Mouse (Mus musculus): ENCODE results near the gene P2ry6. TPM values are rescaled to one million over a fixed set of nuclear protein-coding genes. Genes with fewer than 3 reads are reported as not detected.

P2ry6 gene
- polyA plus RNA-seq, 1 experiment from 2014 or later = 2.9 TPM

DNA sequence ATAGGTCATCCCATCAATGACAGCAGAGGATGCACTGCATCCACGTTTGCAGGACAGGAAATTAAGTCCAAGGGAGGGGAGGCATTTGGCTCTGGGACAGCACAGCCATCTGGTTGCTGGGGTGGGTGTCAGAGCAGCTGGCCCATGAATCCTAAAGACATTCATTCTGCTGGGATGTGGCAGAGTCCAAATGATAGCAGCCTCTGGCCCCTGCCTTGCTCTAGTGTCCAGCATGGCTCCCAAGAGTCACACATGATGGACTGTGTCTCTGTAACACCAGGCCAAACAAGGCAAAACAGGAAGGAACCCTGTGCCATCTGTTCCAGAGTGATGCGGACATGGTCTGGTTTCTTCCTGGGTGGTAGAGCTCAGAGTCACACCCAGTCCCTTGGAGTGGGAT, 22.5 kb downstream of the P2ry6 start:
- ATAC-seq = no peak
- H3K4me1 ChIP-seq (replicated peaks; ENCODE audit: control insufficient read depth, insufficient read depth, low read length) = no peaks in the 10 kb centered on the region
- H3K36me3 ChIP-seq (ENCODE audit: control insufficient read depth, insufficient read depth) = no peaks in the 10 kb centered on the region
- 68% methylated on average over 2 of the region's 2 CpGs for WGBS
- H3K9ac ChIP-seq (replicated peaks; ENCODE audit: low read depth, low read length) = no peak overlapping the region
- no peak overlapping the region for H3K4me3 ChIP-seq (replicated peaks; ENCODE audit: low read length)
- no peak overlapping the region for H3K27ac ChIP-seq (ENCODE audit: low read length)
- no peak overlapping the region for H3K4me2 ChIP-seq (ENCODE audit: low read length)
- no peaks in the 10 kb centered on the region for H3K9me3 ChIP-seq (ENCODE audit: control insufficient read depth, low read length)
- no peaks in the 10 kb centered on the region for H3K27me3 ChIP-seq (replicated peaks; ENCODE audit: control insufficient read depth, insufficient read depth, low read length)

DNA sequence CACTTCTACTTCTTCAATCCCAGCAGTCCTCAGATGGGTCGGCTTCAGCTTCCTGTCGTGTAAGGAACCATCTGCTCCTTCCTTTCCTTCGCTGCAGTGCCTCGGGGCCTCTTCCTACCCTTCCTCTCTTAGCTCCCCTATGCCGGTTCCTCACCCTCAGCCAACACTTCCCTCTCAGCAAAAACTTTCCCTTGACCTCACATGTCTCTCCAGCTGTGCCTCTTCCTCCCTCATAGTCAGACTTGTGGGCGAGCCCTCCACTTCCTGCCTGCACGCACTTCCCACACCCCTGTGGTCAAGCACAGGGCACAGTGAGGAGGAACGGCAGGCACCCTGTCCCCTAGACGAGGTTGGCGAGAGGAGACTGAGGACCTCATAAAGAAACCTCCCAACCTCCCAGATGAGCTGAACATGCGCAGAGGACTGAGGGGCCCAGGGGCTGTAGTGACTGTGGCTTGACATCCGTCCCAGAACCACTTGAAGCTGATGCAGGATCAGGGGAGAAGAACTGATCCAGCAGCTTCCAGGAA, 23.9 kb downstream of the P2ry6 start:
- 76% methylated on average over 12 of the region's 12 CpGs for WGBS
- Histone ChIP-seq H3K36me3 (ENCODE audit: control insufficient read depth, insufficient read depth) (no peaks in the 10 kb centered on the region), H3K9me3 (ENCODE audit: control insufficient read depth, low read length) (no peaks in the 10 kb centered on the region)

DNA sequence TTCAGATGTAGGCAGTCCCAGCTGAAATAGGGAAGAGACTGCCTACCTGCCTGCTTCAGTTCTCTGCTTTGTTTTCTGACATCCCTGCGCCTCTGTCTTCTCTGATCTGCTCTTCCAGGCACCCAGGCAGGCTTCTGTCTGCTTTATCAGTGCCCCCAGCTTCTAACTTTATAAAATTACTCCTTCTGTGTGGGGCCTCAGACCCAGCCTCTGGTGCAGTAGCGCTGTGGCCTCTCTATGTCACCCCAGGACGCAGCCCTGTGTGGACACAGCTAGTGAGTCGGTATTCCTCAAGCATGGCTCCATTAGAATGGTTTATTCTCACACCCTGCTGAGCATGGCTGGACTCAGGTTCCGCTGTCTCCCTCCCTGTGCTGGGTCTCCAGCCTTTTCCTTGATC, 24.4 kb downstream of the P2ry6 start:
- no peak for ATAC-seq
- no peaks in the 10 kb centered on the region for H3K4me1 ChIP-seq (replicated peaks; ENCODE audit: control insufficient read depth, insufficient read depth, low read length)
- H3K4me2 ChIP-seq (ENCODE audit: low read length) = no peak overlapping the region
- 64% methylated on average over 5 of the region's 5 CpGs for WGBS
- H3K36me3 ChIP-seq (ENCODE audit: control insufficient read depth, insufficient read depth) = no peaks in the 10 kb centered on the region
- no peak overlapping the region for H3K9ac ChIP-seq (replicated peaks; ENCODE audit: low read depth, low read length)
- H3K9me3 ChIP-seq (ENCODE audit: control insufficient read depth, low read length) = no peaks in the 10 kb centered on the region
- H3K27ac ChIP-seq (ENCODE audit: low read length) = no peak overlapping the region
- no peak overlapping the region for H3K4me3 ChIP-seq (replicated peaks; ENCODE audit: low read length)
- H3K27me3 ChIP-seq (replicated peaks; ENCODE audit: control insufficient read depth, insufficient read depth, low read length) = no peaks in the 10 kb centered on the region

More for the DNA sequence above, 23.9 kb downstream of the P2ry6 start:
- no peak for ATAC-seq
- Histone ChIP-seq H3K4me1 (replicated peaks; ENCODE audit: control insufficient read depth, insufficient read depth, low read length) (no peaks in the 10 kb centered on the region), H3K27me3 (replicated peaks; ENCODE audit: control insufficient read depth, insufficient read depth, low read length) (no peaks in the 10 kb centered on the region), H3K4me2 (ENCODE audit: low read length) (no peak overlapping the region), H3K9ac (replicated peaks; ENCODE audit: low read depth, low read length) (no peak overlapping the region), H3K27ac (ENCODE audit: low read length) (no peak overlapping the region), H3K4me3 (replicated peaks; ENCODE audit: low read length) (no peak overlapping the region)

DNA sequence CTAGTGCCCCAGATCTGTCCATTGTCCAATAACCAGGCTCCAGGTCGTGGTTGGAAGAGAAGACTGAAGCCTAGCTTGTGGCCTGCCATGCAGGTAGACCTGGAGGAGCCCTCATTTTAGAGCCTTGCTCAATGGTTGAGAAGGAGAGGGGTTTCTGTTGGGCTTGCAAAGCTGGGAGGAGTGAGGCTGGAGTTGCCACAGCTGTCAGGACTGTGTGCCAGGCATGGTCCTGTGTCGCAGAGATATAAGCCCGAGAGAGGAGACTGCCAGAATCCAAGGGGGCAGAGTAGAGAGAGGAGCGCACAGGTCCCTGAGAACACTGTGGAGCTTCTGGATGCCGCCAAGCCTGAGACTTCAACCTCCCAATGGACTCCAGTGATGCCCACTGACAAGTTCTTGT, 29.7 kb downstream of the P2ry6 start:
- 90% methylated on average over 5 of the region's 5 CpGs for WGBS
- H3K4me3 ChIP-seq (replicated peaks; ENCODE audit: low read length) = no peak overlapping the region
- H3K27ac ChIP-seq (ENCODE audit: low read length) = no peak overlapping the region
- ATAC-seq = no peak
- peaks cover 15% of the 10 kb centered on the region for H3K4me1 ChIP-seq (replicated peaks; ENCODE audit: control insufficient read depth, insufficient read depth, low read length)
- H3K27me3 ChIP-seq (replicated peaks; ENCODE audit: control insufficient read depth, insufficient read depth, low read length) = no peaks in the 10 kb centered on the region
- no peak overlapping the region for H3K4me2 ChIP-seq (ENCODE audit: low read length)
- H3K9ac ChIP-seq (replicated peaks; ENCODE audit: low read depth, low read length) = no peak overlapping the region
- no peaks in the 10 kb centered on the region for H3K9me3 ChIP-seq (ENCODE audit: control insufficient read depth, low read length)
- no peaks in the 10 kb centered on the region for H3K36me3 ChIP-seq (ENCODE audit: control insufficient read depth, insufficient read depth)

DNA sequence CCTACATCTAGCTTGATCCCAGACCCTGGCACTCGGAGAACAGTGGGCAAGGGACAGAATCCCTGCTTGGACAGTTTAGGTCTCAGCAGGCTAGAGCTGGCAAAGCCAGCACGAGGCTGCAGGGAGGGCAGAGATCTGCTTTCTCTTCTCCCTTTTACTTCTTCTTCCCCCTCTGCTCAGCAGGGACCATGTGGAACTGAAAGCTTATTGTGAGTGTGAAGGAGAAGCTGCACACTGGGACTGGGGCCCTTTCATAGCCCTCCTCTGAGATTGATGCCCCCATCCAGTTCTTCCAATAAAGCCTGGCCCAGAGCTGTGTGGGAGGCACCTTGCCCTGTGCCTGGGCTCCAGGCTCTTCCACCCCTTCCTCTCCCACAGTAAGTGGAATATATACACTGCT, 30.1 kb downstream of the P2ry6 start:
- H3K27ac ChIP-seq (ENCODE audit: low read length) = no peak overlapping the region
- no peaks in the 10 kb centered on the region for H3K27me3 ChIP-seq (replicated peaks; ENCODE audit: control insufficient read depth, insufficient read depth, low read length)
- no peaks in the 10 kb centered on the region for H3K36me3 ChIP-seq (ENCODE audit: control insufficient read depth, insufficient read depth)
- H3K4me1 ChIP-seq (replicated peaks; ENCODE audit: control insufficient read depth, insufficient read depth, low read length) = peaks cover 15% of the 10 kb centered on the region
- no peak overlapping the region for H3K4me3 ChIP-seq (replicated peaks; ENCODE audit: low read length)
- H3K9ac ChIP-seq (replicated peaks; ENCODE audit: low read depth, low read length) = no peak overlapping the region
- no peak for ATAC-seq
- no peaks in the 10 kb centered on the region for H3K9me3 ChIP-seq (ENCODE audit: control insufficient read depth, low read length)
- H3K4me2 ChIP-seq (ENCODE audit: low read length) = no peak overlapping the region
- WGBS = 64% methylated on average over 2 of the region's 2 CpGs

DNA sequence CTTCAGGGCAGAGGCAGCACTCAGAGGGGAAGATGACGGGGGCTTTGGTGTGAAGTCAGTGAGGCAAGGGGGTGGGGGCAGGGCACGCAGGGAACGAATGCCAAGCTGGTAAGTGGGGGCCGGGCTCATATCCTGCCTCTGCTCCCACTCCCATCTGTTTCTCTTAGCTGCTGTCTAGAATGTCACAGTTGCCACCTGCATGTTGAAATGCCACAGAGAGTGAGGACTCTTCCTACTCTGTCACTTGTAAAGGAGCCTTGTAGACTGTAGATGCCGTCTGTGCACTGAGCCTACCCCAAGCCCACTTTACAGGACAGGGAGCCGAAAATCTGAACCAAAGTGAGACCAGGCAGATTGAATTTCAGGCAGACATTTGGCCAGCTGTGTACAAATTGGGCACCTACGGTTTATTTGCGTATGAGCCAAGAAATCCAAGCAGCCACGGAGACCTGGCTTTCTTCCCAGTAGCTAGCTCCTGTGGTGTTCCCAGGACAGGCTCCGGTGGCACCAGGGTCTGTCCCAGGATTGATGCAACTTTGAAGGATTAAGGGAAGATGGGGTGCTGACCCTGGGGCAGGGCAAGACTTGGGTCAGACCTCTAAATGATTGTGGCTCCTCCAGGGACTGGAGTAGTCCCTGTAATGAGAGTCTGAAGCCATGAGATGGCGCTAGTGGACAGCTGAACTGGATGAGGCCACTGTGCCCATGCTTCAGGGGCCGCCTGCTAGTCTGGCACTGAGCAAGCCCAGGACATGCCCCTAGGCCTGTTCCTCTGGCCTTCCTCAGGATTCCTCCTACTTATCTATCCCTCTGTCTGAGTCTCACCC, 31.4 kb downstream of the P2ry6 start:
- ATAC-seq = peak; percentile 76
- no peak overlapping the region for H3K4me2 ChIP-seq (ENCODE audit: low read length)
- H3K4me1 ChIP-seq (replicated peaks; ENCODE audit: control insufficient read depth, insufficient read depth, low read length) = peaks cover 15% of the 10 kb centered on the region
- H3K36me3 ChIP-seq (ENCODE audit: control insufficient read depth, insufficient read depth) = no peaks in the 10 kb centered on the region
- 26% methylated on average over 12 of the region's 12 CpGs for WGBS
- H3K9me3 ChIP-seq (ENCODE audit: control insufficient read depth, low read length) = no peaks in the 10 kb centered on the region
- H3K27me3 ChIP-seq (replicated peaks; ENCODE audit: control insufficient read depth, insufficient read depth, low read length) = no peaks in the 10 kb centered on the region
- H3K9ac ChIP-seq (replicated peaks; ENCODE audit: low read depth, low read length) = no peak overlapping the region
- H3K27ac ChIP-seq (ENCODE audit: low read length) = peak overlapping the region; percentile 26
- no peak overlapping the region for H3K4me3 ChIP-seq (replicated peaks; ENCODE audit: low read length)

DNA sequence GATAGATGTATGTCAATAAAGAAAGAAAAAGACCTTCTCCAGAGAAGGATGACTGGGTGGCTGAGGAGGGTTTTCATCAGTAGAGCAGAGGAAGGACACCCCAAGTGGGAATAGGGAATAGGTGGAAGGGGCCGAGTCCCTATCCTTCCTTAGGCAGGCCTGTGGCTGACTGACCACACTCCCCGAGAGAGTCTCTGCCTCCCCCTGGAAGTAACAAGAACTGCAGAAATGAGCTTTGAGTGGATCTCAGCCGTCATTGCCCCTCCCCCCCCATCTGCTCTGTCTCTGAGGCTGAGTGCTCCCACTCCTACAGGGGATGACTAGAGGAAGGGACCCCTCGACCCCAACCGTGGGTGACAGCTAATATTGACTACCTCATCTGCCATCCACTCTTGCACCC, 33.3 kb downstream of the P2ry6 start:
- H3K27ac ChIP-seq (ENCODE audit: low read length) = no peak overlapping the region
- H3K36me3 ChIP-seq (ENCODE audit: control insufficient read depth, insufficient read depth) = no peaks in the 10 kb centered on the region
- 48% methylated on average over 5 of the region's 5 CpGs for WGBS
- no peak for ATAC-seq
- no peaks in the 10 kb centered on the region for H3K27me3 ChIP-seq (replicated peaks; ENCODE audit: control insufficient read depth, insufficient read depth, low read length)
- no peaks in the 10 kb centered on the region for H3K9me3 ChIP-seq (ENCODE audit: control insufficient read depth, low read length)
- no peak overlapping the region for H3K4me2 ChIP-seq (ENCODE audit: low read length)
- no peak overlapping the region for H3K9ac ChIP-seq (replicated peaks; ENCODE audit: low read depth, low read length)
- peaks cover 15% of the 10 kb centered on the region for H3K4me1 ChIP-seq (replicated peaks; ENCODE audit: control insufficient read depth, insufficient read depth, low read length)
- no peak overlapping the region for H3K4me3 ChIP-seq (replicated peaks; ENCODE audit: low read length)

DNA sequence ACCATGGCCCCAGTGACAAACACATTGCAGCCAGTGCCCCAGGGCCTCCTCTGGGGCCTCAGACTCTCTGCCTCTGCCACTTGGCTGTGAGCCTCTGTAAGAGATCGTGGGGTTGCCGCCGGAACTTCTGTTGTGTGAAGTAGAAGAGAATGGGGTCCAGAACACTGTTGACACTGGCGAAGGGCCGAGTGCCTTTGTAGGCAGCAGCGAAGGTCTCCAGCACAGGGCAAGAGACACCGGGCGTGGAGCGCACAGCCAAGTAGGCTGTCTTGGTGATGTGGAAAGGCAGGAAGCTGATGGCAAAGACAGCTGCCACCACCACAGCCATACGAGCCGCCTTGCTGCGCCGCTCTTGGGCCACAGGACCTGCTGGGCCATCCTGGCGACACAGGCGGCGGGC, 36.3 kb downstream of the P2ry6 start:
- Histone ChIP-seq H3K4me3 (replicated peaks; ENCODE audit: low read length) (no peak overlapping the region), H3K9me3 (ENCODE audit: control insufficient read depth, low read length) (no peaks in the 10 kb centered on the region), H3K9ac (replicated peaks; ENCODE audit: low read depth, low read length) (no peak overlapping the region), H3K27me3 (replicated peaks; ENCODE audit: control insufficient read depth, insufficient read depth, low read length) (no peaks in the 10 kb centered on the region), H3K36me3 (ENCODE audit: control insufficient read depth, insufficient read depth) (no peaks in the 10 kb centered on the region), H3K4me2 (ENCODE audit: low read length) (no peak overlapping the region), H3K4me1 (replicated peaks; ENCODE audit: control insufficient read depth, insufficient read depth, low read length) (peaks cover 7% of the 10 kb centered on the region), H3K27ac (ENCODE audit: low read length) (no peak overlapping the region)
- WGBS = 82% methylated on average over 16 of the region's 16 CpGs
- ATAC-seq = no peak

DNA sequence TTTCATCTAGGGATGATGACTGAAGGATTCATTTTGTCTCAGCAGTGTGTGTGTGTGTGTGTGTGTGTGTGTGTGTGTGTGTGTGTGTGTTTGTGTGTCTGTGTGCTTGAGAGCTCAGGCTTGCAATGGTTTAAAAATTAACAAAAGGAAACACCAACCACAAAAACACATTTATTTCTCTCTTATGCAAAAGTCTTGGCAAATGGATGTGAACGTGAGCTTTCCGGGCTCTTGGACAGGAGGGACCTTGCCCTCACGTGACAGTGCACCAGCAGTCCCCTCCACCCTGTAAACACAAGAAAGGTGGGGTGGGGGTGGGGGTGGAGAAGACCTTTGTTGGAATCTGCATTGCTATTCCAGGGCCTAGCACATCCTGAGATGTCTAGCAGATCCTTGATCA, 37.0 kb downstream of the P2ry6 start:
- Histone ChIP-seq H3K9ac (replicated peaks; ENCODE audit: low read depth, low read length) (no peak overlapping the region), H3K27me3 (replicated peaks; ENCODE audit: control insufficient read depth, insufficient read depth, low read length) (no peaks in the 10 kb centered on the region), H3K4me2 (ENCODE audit: low read length) (no peak overlapping the region), H3K4me3 (replicated peaks; ENCODE audit: low read length) (no peak overlapping the region), H3K27ac (ENCODE audit: low read length) (no peak overlapping the region), H3K9me3 (ENCODE audit: control insufficient read depth, low read length) (no peaks in the 10 kb centered on the region), H3K36me3 (ENCODE audit: control insufficient read depth, insufficient read depth) (no peaks in the 10 kb centered on the region), H3K4me1 (replicated peaks; ENCODE audit: control insufficient read depth, insufficient read depth, low read length) (peaks cover 3% of the 10 kb centered on the region)
- 92% methylated on average over 3 of the region's 3 CpGs for WGBS
- no peak for ATAC-seq
